Mouse (Mus musculus) midbrain, embryonic 10.5 days (tissue): ENCODE data around the gene Izumo4. TPM values are rescaled to one million over a fixed set of nuclear protein-coding genes. Genes with fewer than 3 reads are reported as not detected.
A peak's percentile ranks its signal among the peaks of the same experiment; 100 is the strongest.

ENCODE experiments used
- DNase-seq: peaks from one replicate; pipeline ENCODE4 v3.0.0-alpha.2; 2017; ENCODE audit warnings: low spot score
- H3K27ac ChIP-seq: fragments of 300-500 bp; sonication (generic); replicated peaks from 2 replicates; pipeline ENCODE4 v1.5.1; 2016; ENCODE audit warnings: mild to moderate bottlenecking
- H3K27me3 ChIP-seq: fragments of 300-500 bp; sonication (generic); 2 replicates; pipeline ENCODE4 v1.6.1; 2016; ENCODE audit warnings: low read depth, mild to moderate bottlenecking; ENCODE audit not compliant: poor library complexity, severe bottlenecking
- H3K36me3 ChIP-seq: fragments of 300-500 bp; sonication (generic); 2 replicates; pipeline ENCODE4 v1.6.1; 2016; ENCODE audit warnings: mild to moderate bottlenecking, moderate library complexity
- H3K4me1 ChIP-seq: fragments of 300-500 bp; sonication (generic); 2 replicates; pipeline ENCODE4 v1.6.1; 2016
- H3K4me3 ChIP-seq: fragments of 300-500 bp; sonication (generic); 2 replicates; pipeline ENCODE4 v1.5.1; 2016; ENCODE audit warnings: mild to moderate bottlenecking, moderate library complexity
- H3K9me3 ChIP-seq: fragments of 300-500 bp; sonication (generic); replicated peaks from 2 replicates; pipeline ENCODE4 v1.6.1; 2016; ENCODE audit warnings: mild to moderate bottlenecking
- WGBS: fragments of 180-500 bp; shearing (Covaris S2); methylation state at CpG from one replicate; pipeline ENCODE4 v1.1.7; 2016; 5-methylcytosine and 5-hydroxymethylcytosine counted together
- polyA plus RNA-seq: library from polyadenylated mRNA; unstranded; fragments of >200 nt; fragmentation: Nextera tagmentation; extraction: Ambion mirVana; gene quantifications from 2 replicates; pipeline ENCODE4 v1.2.1, GENCODE M21; 2016

Izumo4 gene
- polyA plus RNA-seq, 1 experiment from 2014 or later: 8.9 TPM

DNA sequence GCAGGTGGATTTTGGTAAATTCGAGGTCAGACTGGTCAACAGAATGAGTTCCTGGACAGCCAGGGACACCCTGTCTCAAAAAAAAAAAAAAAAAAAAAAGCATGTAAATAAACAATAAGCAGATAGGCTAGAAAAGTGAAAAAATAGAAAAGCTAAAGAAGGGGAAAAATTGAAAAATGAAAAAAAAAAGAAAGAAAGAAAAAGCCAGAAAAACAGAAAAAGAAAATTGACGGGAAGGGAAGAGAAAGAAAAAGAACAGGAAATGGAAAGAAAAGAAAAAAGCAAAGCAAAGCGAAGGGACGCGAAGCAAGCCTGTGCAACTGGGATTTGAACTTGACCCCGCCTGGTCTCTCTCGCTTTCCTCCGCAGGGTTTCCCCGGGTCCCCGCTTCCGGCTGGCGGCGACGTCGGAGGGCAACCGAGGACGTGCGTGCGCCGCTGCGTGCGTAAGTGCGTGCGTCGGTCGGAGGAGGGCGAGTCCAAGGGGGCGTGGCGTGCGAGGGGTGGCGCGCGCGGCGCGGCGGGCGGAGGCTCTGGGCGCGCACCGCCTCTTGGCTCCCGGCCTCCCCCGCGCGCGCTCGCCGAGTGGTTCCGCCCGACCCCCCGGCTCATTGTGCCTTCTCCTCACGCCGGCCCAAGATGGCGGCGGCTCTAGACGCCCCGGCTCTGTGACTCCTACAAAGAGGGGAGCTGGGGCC, 52.8 kb downstream of the Izumo4 start, which contains the start of gene Dot1l:
Dot1l (plus strand) TSS at position 613 of the 697 bp plus-strand sequence.
- Histone ChIP-seq H3K27ac (peak within 1 kb of the TSS; percentile 99), H3K36me3 (no peaks in the 10 kb centered on the region), H3K27me3 (no peaks in the 10 kb centered on the region), H3K4me3 (peak within 1 kb of the TSS; percentile 98), H3K9me3 (no peaks in the 10 kb centered on the region), H3K4me1 (peaks cover 55% of the 10 kb centered on the region)
- under 1% methylated on average over 57 of the region's 57 CpGs for WGBS
- peak; percentile 98 for DNase-seq

Other genes starting within 250 kb of the Izumo4 start
- 1.4 and 2.1 TPM in 2 replicates for gene Onecut3, start 207.3 kb upstream of the Izumo4 start, polyA plus RNA-seq
- gene Atp8b3, start 163.1 kb upstream of the Izumo4 start, polyA plus RNA-seq: 0.41 and 0.79 TPM in 2 replicates
- 31.6 and 35.3 TPM in 2 replicates for gene Rexo1, start 140.6 kb upstream of the Izumo4 start, polyA plus RNA-seq
- gene Klf16, start 124.9 kb upstream of the Izumo4 start, polyA plus RNA-seq: 4.8 and 6.1 TPM in 2 replicates
- 86.8 and 87.3 TPM in 2 replicates for gene Abhd17a, start 111.8 kb upstream of the Izumo4 start, polyA plus RNA-seq
- gene Scamp4, start 99.3 kb upstream of the Izumo4 start, polyA plus RNA-seq: 91.0 and 94.1 TPM in 2 replicates
- 10.6 and 10.8 TPM in 2 replicates for gene Adat3, start 99.3 kb upstream of the Izumo4 start, polyA plus RNA-seq
- gene Gm49322, start 96.2 kb upstream of the Izumo4 start, polyA plus RNA-seq: 5.6 and 6.4 TPM in 2 replicates
- 131 and 151 TPM in 2 replicates for gene Csnk1g2, start 79.3 kb upstream of the Izumo4 start, polyA plus RNA-seq
- 70.3 and 75.2 TPM in 2 replicates for gene Btbd2, start 45.1 kb upstream of the Izumo4 start, polyA plus RNA-seq
- 82.7 and 84.7 TPM in 2 replicates for gene Mknk2, start 24.1 kb upstream of the Izumo4 start, polyA plus RNA-seq
- gene Mob3a, start 207 bp upstream of the Izumo4 start, polyA plus RNA-seq: 69.9 and 73.9 TPM in 2 replicates
- gene Ap3d1, start 40.1 kb downstream of the Izumo4 start, polyA plus RNA-seq: 57.1 and 62.5 TPM in 2 replicates
- 19.1 and 19.8 TPM in 2 replicates for gene Dot1l, start 53.0 kb downstream of the Izumo4 start, polyA plus RNA-seq
- gene Sf3a2, start 96.0 kb downstream of the Izumo4 start, polyA plus RNA-seq: 108 and 112 TPM in 2 replicates
- gene Plekhj1, start 96.4 kb downstream of the Izumo4 start, polyA plus RNA-seq: 184 and 191 TPM in 2 replicates
- gene Amh, start 103.1 kb downstream of the Izumo4 start, polyA plus RNA-seq: 0.07 TPM in 1 of 2 replicates, not detected in the other
- 0.44 and 0.71 TPM in 2 replicates for gene Jsrp1, start 111.3 kb downstream of the Izumo4 start, polyA plus RNA-seq
- gene Oaz1, start 124.5 kb downstream of the Izumo4 start, polyA plus RNA-seq: 2,246 and 2,347 TPM in 2 replicates
- 1.1 and 1.4 TPM in 2 replicates for gene Lingo3, start 141.9 kb downstream of the Izumo4 start, polyA plus RNA-seq
- gene Lsm7, start 153.0 kb downstream of the Izumo4 start, polyA plus RNA-seq: 322 and 326 TPM in 2 replicates
- gene Sppl2b, start 153.1 kb downstream of the Izumo4 start, polyA plus RNA-seq: 42.8 and 45.6 TPM in 2 replicates
- 0.02 and 0.09 TPM in 2 replicates for gene Tmprss9, start 169.7 kb downstream of the Izumo4 start, polyA plus RNA-seq
- gene Timm13, start 198.8 kb downstream of the Izumo4 start, polyA plus RNA-seq: 335 and 382 TPM in 2 replicates
- 77.9 and 84.7 TPM in 2 replicates for gene Lmnb2, start 216.1 kb downstream of the Izumo4 start, polyA plus RNA-seq
- gene Gadd45b, start 227.9 kb downstream of the Izumo4 start, polyA plus RNA-seq: 6.1 and 9.2 TPM in 2 replicates